Mouse (Mus musculus) embryonic fibroblast, embryonic 13.5 days (primary cell): ENCODE data around the gene Rab29.

Experiments
- CTCF ChIP-seq: IDR thresholded peaks from 2 replicates; pipeline ENCODE4 v1.5.1; 2011; ENCODE audit warnings: mild to moderate bottlenecking, control low read depth, low read length, moderate library complexity, borderline replicate concordance; ENCODE audit not compliant: insufficient read depth
- POLR2A ChIP-seq: IDR thresholded peaks from 2 replicates; pipeline ENCODE4 v1.6.1; 2011; ENCODE audit warnings: low read depth, mild to moderate bottlenecking, control low read depth, low read length, moderate library complexity

GRCm38 (mm10) chr1:131824528-131825181, 42.4 kb upstream of the Rab29 start:
- no peak for TF ChIP-seq CTCF
- no peak for TF ChIP-seq POLR2A
